Mouse (Mus musculus) granulocyte monocyte progenitor cell, adult 5-6 weeks (primary cell): ENCODE results near the gene Dlx6. TPM values are rescaled to one million over a fixed set of nuclear protein-coding genes. Genes with fewer than 3 reads are reported as not detected.
A peak's percentile ranks its signal among the peaks of the same experiment; 100 is the strongest.

Source experiments
- ATAC-seq: replicated peaks from 2 replicates; pipeline ENCODE4 v1.8.0; 2016; ENCODE audit warnings: mild to moderate bottlenecking, moderate TSS enrichment, inconsistent platforms; ENCODE audit not compliant: poor library complexity, severe bottlenecking
- total RNA-seq, 2 experiments: library from RNA; stranded (forward) in 1 of 2; stranded (reverse) in 1 of 2; fragments of 200-712, 200-1000 nt in 1 of 2; fragments of >200 nt in 1 of 2; fragmentation: Nextera tagmentation in 1 of 2; gene quantifications; 2 replicates each; pipeline ENCODE4 v1.2.3; 2014 to 2017

The Dlx6 gene
- total RNA-seq (2014; fragmentation: Nextera tagmentation) (not detected in 2 replicates), total RNA-seq (2017) (not detected in 2 replicates)

DNA sequence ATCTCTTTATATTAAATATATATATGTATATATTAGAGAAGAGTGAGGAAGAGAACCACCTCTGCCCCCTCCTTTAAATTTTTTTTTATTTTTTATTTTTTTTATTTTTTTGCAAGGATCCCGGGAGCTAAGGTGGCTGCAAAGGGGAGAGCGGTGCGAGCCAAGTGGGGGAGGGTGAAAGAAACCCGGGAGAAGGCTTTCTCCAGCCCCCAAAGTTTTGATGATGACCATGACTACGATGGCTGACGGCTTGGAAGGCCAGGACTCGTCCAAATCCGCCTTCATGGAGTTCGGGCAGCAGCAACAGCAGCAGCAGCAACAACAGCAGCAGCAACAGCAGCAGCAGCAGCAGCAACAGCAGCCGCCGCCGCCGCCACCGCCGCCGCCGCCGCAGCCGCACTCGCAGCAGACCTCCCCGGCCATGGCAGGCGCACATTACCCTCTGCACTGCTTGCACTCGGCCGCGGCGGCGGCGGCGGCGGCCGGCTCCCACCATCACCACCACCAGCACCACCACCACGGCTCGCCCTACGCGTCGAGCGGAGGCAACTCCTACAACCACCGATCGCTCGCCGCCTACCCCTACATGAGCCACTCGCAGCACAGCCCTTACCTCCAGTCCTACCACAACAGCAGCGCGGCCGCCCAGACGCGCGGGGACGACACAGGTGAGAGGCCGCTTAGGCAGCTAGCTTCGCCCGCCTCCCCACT lies at the start of gene Dlx6:
Gene Dlx6 (plus strand): TSS at position 175 of the 711 bp plus-strand sequence.
- peak; percentile 50 for ATAC-seq

- no peak for ATAC-seq
Measured at GRCm38 (mm10) chr6:6816821-6817220, 46.3 kb upstream of the Dlx6 start.

DNA sequence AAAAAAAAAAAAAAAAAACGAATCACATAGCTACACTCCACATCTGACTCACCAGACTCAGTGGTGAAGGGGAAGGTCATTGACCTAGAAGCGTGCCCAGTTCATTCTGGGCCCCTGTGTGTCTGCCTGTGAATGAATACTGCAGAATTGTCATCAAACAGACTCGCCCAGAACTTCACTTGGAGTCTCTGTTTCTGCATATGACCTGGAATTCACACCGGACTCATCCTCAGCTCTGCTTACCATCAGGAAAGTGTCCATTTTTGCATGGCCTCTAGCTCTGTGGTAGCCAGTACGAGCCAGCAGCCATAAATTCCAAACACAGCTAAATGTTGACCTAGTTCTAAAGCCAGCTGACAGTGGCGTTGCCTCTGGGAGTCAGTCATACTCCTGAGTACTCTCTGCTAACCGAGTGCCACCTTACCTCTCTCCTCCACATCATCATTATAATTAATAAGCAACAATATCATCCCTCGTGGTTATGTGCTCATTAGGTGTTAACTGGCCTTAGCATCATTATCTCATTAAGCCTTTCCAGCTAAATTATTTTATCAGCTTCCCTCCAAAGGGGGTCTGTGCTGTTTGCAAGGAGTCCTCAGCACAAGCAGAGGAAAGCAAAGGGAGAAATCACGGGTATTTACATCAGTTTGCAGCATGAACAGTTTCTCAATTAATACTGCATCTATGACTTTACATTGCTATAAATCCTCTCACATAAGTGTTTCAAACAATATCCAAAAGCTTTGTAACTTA lies 44.9 kb upstream of the Dlx6 start:
- no peak for ATAC-seq

GRCm38 (mm10) chr6:6819134-6819533 lies 44.0 kb upstream of the Dlx6 start:
- ATAC-seq, result no peak

DNA sequence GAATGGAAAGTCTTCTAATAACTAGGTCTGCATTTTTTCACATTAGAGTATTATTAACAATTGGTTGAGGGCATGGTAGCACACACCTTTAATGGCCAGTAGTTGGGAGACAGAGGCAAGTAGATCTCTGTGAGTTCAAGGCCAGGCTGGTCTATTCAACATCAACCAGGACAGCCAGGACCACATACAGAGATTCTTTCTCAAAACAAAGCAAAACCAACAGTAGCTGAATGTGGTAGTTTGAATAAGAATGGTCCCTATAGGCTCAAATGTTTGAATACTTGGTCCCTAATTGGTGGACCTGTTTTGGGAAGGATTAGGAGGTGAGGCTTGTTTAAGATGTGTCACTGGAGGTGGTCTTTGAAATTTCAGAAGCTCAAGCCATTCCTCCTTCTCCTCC lies 37.8 kb upstream of the Dlx6 start:
- ATAC-seq, result no peak

DNA sequence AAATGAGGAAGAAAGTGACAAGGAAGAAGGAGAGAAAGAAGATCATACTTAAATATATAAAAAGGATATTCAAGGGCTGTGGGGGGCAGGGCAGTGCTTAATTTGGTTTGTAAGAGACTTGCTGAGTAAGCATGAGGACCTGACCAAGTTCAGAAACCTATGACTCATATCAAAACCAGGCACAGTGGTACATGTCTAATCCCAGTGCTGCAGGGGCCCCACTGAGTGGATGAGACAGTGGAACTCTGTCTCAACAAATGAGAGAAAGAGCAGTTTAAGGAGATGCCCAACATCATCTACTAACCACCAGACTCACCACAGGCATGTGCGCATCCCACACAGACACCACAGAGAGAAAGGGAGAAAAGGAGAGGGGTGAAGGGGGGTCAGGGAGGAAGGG lies 36.3 kb upstream of the Dlx6 start:
- ATAC-seq, result no peak

DNA sequence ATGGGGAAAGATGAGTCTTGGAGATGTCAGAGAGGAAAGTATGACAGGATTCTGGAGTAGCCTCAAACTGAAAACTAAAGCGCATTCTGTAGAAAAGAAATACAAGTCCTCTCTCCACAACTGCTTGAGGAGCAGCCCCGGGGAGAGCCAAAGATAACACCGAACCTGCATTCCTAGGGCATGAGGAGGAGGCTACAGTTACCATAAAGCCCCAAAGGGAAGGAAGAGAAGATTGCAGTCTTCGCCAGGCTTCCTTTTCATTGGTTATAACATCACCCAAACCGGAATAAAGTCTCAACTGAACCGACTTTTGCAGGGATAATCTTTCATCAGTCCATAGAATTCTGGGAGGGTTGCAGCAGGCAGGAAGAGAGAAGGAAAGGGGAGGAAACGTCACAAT lies 32.7 kb upstream of the Dlx6 start:
- no peak for ATAC-seq

DNA sequence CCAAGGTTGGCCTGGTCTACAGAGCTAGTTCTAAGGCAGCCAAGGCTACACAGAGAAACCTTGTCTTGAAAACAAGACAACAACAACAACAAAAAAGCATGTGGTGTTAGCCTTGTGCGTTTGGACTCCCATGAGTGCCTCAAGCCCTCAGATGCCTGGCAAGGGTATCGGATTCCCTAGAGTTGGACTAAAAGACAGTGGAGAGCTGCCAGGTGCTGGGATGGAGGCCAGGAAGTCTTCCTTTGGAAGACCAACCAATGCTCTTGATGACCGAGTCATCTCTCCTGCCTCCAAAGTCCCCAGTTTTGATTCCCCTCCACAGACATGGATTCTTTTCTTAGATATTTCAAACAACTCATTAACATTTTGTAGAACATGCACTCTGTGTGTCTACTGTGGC lies 29.8 kb upstream of the Dlx6 start:
- no peak for ATAC-seq

DNA sequence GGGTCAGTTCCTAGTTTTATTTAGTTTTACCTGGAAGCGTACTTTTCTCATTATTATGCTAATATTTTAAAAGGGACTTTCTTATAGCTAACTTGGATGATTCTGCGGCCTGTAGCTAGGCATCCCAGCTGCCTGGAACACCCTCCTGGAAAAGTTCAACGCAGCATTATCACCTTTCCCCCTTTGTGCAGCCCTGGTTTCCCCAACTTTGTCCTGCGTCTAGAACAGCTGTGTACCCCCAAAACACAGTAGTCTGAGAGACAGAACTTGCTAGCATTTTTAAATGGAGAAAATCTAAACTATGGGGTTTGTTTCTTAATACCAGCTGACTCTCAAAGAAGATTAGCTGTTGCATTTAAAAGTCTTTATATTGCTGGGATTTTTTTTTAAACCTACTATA lies 14.6 kb upstream of the Dlx6 start:
- no peak for ATAC-seq

DNA sequence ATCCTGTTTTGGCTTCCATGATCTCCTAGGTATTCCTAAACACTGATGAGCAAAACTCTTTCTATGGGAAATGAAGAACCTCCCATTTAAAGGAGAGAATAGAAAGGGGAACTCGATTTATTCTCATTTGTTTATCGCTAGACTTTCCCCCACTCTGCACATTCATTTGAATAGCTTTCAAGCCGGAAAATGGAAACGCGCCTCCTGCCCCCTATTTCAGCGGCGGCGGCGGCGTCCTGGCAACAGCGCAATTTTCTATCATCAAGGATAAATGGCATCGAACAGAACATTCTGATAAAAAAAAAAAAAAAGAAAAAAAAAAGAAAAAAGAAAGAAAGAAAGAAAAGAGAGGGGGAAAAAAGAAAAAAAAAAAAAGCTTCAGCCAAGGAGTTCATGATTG lies 13.4 kb upstream of the Dlx6 start:
- no peak for ATAC-seq

GRCm38 (mm10) chr6:6850324-6851060 lies 12.6 kb upstream of the Dlx6 start:
- ATAC-seq, result no peak

GRCm38 (mm10) chr6:6851166-6851565 lies 12.0 kb upstream of the Dlx6 start:
- no peak for ATAC-seq

GRCm38 (mm10) chr6:6852944-6853343 lies 10.2 kb upstream of the Dlx6 start:
- ATAC-seq, result no peak

DNA sequence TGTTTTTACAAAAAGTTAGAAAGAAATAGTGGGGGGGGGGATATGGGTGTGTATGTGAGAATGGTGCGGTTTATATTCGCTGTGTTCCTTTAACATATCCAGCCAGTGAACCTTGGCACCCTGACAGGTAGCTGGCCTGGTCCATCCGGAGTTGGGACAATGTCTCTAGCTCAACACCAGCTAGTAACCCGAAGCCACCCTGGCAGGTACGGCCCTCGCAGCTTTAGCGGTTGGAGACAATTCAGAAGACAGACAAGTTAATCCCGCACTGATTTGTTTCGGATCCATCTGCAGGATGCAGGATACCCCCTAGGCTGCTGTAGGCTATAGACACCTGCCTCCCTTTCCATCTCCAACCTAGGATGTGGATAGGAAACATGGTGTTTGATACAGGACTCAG lies 9.0 kb upstream of the Dlx6 start:
- no peak for ATAC-seq

DNA sequence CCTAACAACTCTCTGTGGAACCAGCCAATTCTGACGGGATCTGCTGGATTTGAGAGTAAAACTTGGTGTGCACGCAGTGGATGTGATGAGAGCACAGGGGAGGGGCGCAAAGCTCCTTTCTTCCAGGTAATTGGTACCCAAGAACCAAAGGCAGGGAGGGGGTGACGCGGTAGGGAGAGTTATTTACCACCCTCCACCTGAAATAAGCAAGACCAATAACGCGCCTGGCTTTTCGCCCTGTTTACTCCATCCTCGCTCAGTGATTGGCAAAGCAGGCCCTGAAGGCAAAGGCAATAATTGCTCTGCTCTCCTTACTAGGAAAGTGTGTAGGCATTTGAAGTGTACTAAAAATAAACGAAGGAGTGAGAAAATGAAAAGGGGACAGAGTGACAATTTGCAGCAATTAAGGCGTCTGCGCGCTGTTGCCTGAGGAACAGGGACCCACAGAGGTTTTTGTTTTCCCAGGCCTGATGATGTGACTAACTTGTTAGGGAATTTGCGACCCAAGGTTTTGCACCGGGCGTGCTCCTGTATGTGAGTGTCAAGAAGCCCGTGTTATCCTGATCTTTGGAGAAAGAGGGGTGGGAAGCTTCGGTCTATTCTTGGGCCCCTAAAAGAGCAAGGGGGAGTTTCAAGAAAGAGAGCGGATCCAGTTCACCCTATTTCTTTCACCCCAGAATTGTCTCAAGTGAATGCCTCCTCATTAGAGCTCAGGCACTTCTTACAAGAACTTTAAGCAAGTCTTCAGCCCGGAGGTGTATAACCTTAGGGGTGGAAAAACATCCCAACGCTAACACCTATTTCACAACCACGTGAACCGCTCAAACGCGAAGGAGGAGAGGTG lies 8.0 kb upstream of the Dlx6 start:
- ATAC-seq, result no peak

DNA sequence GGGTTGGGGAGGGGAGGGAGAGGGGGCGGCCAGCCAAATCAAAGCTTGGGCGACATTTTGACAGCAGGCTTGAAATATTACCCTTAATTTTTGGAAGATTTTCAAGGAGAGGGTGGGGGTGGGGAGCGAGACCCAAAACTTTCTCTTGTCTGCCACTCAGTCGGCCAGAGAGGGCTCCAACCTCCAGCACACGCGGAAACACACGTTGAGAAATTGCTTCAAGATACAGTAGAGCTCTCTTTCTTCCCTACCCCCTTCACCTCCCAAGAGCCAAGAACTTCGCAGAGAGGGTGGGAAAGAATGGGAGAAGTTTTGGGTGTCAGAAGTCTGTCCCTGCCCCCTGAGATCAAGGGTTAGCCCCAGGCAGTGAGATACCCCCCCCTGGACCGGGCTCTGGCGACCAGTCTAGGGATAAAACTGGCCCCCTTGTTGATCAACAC lies 7.4 kb upstream of the Dlx6 start:
- no peak for ATAC-seq

DNA sequence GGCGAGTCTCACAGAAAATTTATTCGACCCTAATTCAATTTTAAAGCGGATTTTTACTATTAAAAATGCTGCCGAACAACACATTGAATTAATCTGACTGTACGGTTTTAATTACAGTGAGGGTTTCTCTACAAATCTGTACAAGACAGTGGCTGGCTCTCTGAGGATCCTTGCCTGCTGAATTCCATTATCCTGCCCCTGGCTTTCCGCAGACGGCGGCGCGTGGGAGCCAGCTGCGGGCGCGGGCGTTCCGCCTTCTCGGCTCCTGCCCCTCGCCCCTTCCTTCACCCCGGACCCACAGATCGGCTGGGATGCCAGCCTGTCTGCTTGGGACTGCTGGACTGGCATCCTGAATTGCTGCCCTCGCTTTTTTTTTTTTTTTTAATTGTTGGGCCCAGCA lies 6.8 kb upstream of the Dlx6 start:
- no peak for ATAC-seq

DNA sequence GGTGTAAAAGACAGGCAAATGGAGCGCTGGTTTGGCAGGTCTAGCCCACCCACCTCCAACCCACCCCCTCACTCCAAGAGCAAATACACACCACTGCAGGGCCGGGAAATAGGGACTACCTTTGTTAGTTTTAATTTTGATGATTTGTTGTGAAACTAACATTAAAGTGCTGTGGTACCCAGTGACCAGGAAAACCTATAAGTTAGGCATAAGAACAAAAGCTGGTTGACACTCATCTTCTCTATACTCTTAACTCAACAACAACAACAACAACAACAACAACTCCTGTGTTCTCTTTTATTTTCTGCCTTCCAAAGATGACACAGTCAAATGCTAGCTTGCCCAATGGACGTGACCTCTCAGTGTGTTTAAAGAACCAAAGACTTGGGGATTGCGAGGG lies 6.3 kb upstream of the Dlx6 start:
- ATAC-seq, result no peak

- no peak for ATAC-seq
Measured at GRCm38 (mm10) chr6:6857766-6858165, 5.4 kb upstream of the Dlx6 start.

DNA sequence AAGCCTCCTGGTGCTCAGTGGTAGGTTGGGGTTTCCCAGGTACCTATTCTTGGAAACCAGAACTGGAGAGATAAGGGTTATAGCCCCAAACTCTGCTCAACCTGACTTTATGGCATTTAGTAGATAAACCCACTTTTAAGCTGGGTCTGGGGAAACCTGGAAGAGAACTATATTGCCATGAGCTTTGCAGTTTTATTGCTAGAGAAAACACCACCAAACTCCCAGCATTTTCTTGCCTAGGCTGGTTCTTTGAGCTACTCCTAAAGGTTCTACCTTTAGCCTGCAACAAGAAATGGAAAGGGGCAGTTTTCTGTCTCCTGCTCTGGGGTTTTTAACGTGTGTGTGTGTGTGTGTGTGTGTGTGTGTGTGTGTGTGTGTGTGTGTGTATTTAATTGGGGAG lies 4.6 kb upstream of the Dlx6 start:
- ATAC-seq, result no peak
